Mouse (Mus musculus) heart, postnatal 25 days (tissue): ENCODE measurements at regions not wholly inside any gene's neighbourhood (a gene's known extent, or its start where the extent isn't known, plus 50 kb on each side); places are given as distances from the start of the nearest gene placed in this dataset.
"Not testable (repeated sequence)": the region's sequence is repeated elsewhere in the genome, so short reads cannot be mapped to it uniquely, and the experiment has no call there.

Experiments used
- DNase-seq: peaks from one replicate; pipeline ENCODE4 v3.0.0; 2022; ENCODE audit warnings: low spot score
- intact Hi-C: fragments of 180-260 bp; cut with DNase I; formaldehyde crosslinking; loops from one replicate; pipeline ENCODE4 v1.15.1; 2025

- intact Hi-C loops: no loop called here
- DNase-seq: no peak
Observed at GRCm38 (mm10) chr13:6855199-6856148, 206.9 kb upstream of the Pfkp start.

GRCm38 (mm10) chr13:6837446-6837845 lies 188.9 kb upstream of the Pfkp start:
- intact Hi-C loops: loop anchor here (5.0 kb wide), 1 partner anchor 1950 kb away; no protein-coding TSS in a partner anchor

DNA sequence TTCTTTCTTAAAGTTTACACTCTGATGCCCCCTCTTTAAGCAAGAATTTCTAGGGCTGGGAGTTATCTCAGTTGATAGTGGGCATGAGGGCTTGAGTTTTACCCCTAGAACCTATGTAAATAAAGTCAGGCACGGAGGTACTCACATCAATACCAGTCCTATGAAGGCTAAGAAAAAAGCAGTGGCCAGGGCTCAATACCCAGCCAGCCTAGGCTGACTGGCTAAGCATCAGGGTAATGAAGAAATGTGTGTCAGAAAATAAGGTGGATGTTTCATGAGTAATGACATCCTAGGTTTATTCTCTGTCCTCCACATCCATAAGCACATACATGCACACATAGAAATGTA lies 188.5 kb upstream of the Pfkp start:
- intact Hi-C loops: loop anchor here (5.0 kb wide), 1 partner anchor 1950 kb away; no protein-coding TSS in a partner anchor

More at GRCm38 (mm10) chr13:6837446-6837845, 188.9 kb upstream of the Pfkp start:
- DNase-seq: no peak

GRCm38 (mm10) chr13:6836351-6837074 lies 187.9 kb upstream of the Pfkp start:
- intact Hi-C loops: loop anchor here (5.0 kb wide), 1 partner anchor 1951 kb away; no protein-coding TSS in a partner anchor
- DNase-seq: no peak

More for the DNA sequence above, 188.5 kb upstream of the Pfkp start:
- DNase-seq: no peak

DNA sequence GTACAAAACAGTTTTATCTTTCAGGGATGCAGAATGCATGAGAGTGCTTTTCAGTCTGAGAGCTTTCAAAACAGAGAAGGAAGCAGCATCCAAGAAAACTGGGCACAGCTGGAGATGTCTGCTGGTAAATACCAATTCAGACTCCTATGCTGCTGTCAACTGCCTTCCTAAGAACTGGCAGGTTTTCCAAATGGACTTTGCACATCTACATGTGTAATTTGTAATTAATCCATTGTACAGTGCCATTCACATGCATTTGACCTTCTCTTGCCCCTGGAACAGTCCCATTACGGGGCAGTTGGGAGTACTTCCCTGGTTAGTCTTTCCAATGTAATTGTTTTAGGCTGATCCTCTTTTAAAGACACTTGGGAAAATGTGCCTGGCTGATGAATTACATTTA lies 181.3 kb upstream of the Pfkp start:
- intact Hi-C loops: no loop called here
- DNase-seq: no peak

GRCm38 (mm10) chr13:6829346-6829745 lies 180.8 kb upstream of the Pfkp start:
- intact Hi-C loops: no loop called here
- DNase-seq: no peak

- intact Hi-C loops, DNase-seq: not testable (repeated sequence)
Observed at GRCm38 (mm10) chr13:6828601-6829330, 180.2 kb upstream of the Pfkp start.

DNA sequence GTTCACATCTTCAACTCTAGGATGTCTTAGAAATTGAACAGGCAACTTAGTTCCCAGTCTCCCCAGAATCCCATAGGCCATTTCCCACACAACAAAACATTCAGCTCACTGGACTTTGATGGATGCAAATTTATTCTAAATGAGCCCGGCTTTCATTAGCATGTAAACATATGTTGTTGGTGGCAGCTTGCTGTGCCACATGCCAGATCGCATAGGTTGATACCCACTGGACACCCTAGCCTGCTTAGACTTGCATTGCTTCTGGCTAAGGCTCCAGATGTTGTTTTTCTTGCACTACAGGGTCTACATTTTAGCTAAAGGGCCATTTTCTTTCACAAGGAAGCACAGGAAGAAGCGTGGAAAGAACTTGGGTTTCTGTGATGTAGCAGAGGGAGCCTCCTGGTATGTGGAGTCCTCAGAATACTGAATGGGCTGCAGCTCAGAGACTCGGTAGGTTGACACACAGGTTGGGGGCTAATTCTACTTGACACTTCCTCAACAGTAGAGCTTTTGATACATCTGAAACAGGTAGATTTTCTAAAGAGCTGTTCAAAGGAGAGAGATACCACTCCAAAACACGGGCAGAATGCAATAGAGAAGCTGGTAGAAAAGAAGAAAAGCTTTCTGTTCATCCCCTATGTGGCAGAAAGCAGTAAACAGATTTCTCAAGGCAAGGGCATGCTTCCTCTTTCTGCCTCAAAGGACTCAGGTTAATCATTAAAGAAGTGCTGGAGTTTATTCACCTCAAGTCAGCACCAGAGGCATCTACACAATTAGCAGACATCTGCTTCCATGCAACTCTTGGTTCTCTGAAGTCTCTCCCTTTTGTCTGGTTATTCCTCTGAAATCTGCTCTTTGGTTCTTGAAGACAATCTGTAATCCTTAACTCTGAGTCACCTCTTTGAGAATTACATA lies 153.9 kb upstream of the Pfkp start:
- no peak for DNase-seq
- intact Hi-C loops: no loop called here

DNA sequence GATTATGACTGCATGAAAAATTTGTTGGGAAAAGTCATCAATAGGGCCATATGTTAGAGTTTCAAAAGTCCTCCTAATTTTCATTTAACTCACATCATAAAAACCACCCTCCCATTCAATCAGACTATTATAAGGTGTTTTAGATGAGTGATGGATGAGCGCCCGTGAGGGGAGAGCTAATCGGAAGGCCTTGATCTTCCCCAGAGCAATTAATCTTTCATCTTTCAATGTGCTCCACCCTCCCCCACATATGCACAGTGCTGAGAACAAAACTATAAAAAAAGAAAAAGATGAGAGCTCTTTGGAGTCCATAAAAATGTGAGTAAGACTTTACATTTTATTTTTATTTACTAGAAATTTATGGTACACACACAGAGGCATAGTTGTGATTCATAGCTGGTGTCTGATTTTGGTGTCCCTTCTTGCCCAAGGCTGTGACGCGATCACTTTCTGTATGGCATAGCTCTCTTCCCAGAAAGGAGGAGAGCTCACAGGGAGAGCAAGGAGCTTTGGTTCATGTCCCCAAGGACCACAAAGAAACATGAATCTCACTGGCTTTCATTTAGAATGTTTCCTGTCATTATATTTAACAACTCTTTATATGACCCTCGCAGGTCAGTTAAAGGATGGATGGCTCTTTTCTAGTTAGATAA lies 119.5 kb upstream of the Pfkp start:
- intact Hi-C loops: no loop called here
- DNase-seq: no peak

DNA sequence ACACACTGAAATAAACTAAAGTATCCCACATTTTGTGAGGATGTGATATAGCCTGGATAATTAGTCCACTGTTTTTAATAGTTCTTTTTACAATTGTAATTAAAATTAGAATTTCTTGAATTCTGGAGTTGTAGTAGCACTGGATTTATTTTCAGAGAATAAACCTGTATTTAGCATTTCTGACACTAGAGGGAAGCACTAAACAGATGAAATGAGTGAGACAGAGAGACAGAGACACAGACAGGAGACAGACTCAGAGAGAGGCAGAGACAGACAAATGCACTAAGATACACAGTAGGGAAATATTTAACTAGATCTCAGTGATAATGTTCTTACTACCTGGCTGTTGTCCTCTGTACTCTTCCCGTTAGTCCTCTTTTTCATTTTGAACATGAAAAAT lies 108.6 kb upstream of the Pfkp start:
- intact Hi-C loops: no loop called here
- no peak for DNase-seq

DNA sequence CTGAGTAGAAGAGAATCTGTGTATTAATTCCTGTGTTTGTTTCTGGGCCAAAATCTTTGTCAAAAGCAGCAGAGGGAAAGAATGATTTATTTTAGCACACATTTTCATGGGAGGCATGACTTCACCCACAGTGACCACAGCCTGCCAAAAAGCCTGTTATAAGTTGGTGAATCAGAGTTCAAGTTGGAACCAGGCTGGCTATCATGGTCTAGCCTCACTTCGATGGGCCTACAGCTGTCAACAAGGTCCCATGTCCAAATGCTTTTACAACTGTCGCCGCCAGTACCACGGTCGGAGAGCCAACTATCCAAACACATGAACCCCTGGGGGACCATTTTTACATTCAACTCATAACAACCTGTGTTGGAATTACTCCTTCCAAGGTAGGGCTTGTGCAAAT lies 103.0 kb upstream of the Pfkp start:
- DNase-seq: no peak
- intact Hi-C loops: no loop called here

DNA sequence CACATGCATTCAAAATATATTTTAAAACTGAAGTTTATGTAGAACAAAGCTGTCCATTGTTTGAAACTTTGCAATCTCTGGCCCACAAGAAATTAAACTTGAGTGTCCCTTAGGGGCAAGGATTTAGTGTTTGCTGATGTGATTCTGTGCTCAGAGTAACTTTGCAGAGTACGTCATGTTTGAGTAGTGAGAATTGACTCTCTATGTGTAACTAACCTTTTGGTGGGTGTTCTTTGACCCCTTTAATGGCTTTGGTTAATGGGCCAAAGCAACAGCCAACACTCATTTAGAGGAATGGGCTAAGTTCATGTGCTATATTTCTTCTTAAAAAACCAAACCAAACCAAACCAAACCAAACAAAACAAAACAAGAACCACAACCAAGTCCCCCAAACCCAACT lies 102.6 kb upstream of the Pfkp start:
- intact Hi-C loops: no loop called here
- no peak for DNase-seq

GRCm38 (mm10) chr13:6741916-6742315 lies 93.3 kb upstream of the Pfkp start:
- DNase-seq: no peak
- intact Hi-C loops: no loop called here

DNA sequence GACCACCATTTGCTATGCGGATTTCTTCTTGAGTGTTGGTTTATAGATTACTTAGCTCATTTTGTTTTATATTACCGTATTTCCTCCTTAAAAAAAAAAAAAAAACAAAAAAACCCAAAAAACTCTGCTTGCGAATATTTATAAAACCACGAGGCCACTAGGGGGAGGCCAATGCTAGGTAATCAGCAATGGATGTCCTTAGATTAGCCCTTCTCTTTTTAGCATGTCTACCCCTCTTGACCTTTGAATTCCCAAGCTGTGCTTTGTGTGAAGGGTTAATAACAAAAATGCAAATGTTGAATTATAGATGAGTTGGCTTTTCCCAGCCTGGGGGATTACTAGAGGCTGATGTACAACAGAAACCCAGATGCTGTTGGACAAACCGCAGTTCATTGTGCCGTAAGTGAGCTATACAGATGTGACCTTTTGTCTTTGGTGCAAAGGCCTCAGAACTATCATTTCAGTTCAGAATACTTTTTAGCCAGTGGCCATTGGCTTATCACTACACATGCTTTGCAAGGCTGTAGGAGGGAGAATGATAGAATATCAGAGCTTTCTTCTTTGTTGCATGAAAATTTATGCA lies 88.5 kb upstream of the Pfkp start:
- intact Hi-C loops: no loop called here
- no peak for DNase-seq
